Comparison of ENCODE assay signal across 15 mouse cellular contexts in the genomic region with DNA sequence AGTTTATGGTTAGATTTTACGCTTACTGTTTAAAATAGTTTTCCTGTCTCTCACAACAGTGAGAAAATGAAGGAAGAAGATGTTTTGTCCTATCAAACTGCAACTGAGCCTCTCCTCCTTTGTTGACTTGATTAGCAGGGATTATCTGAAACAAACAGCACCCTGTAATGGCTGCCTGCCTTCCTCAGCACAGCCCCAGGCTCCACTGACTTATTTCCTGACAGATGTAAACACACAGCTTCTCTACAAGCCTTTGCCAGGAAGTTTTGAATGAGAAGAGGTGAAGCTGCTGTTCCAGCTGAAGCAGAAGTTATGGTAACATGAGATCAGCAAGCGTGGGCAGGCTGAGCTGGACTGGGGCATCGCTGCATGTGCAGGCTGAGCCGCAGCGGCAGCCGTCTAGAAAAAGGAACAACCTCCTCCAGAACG. TPM values are rescaled to one million over a fixed set of nuclear protein-coding genes. Genes with fewer than 3 reads are reported as not detected.
A peak's percentile ranks its signal among the peaks of the same experiment; 100 is the strongest.
DNase-seq lines count a peak whose midpoint lies in the region; ATAC-seq and TF ChIP-seq lines count a peak whose summit lies in the region.
"Had no signal": no experiment of that assay in that cellular context is flagged by ENCODE, and none has a peak within 500 bp of the region (broad histone marks: within the 10 kb centered on the region; RNA-seq: fewer than 3 reads in every experiment).

No protein-coding gene starts in this region.

- no peak overlapping the region for H3K4me2 ChIP-seq in midbrain, embryonic 13.5 days (replicated peaks)
- H3K4me2 ChIP-seq in forebrain, embryonic 14.5 days (ENCODE audit: low read length) = no peak overlapping the region

- H3K36me3 ChIP-seq in heart, embryonic 10.5 days = no peaks in the 10 kb centered on the region
- H3K36me3 ChIP-seq in MEL (ENCODE audit: control insufficient read depth in 1 of 2, insufficient read depth in 2 of 2, low read length in 2 of 2) = peaks cover 0 to 28% of the 10 kb centered on the region in 2 experiments; a peak in 2 of 4 replicates
- H3K36me3 ChIP-seq in midbrain, embryonic 13.5 days = no peaks in the 10 kb centered on the region
- no peaks in the 10 kb centered on the region for H3K36me3 ChIP-seq in forebrain, embryonic 14.5 days (ENCODE audit: control insufficient read depth, insufficient read depth, low read length)

- TF ChIP-seq POLR2A in MEL (IDR thresholded peaks at IDR 0.05; ENCODE audit: control insufficient read depth in 1 of 2, insufficient read depth in 1 of 2, low read depth in 1 of 2, low read length in 2 of 2, poor library complexity in 1 of 2) = no peak

- TF ChIP-seq RAD21 in MEL (IDR thresholded peaks at IDR 0.05; ENCODE audit: low read depth, low read length) = no peak

- WGBS in heart, embryonic 10.5 days = 55% methylated on average over 7 of the region's 7 CpGs
- WGBS in midbrain, embryonic 13.5 days = 75% methylated on average over 7 of the region's 7 CpGs
- 62% methylated on average over 7 of the region's 7 CpGs for WGBS in forebrain, embryonic 14.5 days

- no peaks in the 10 kb centered on the region for H3K4me1 ChIP-seq in heart, embryonic 10.5 days
- peaks cover 0 to 22% of the 10 kb centered on the region in 2 experiments; a peak in 2 of 4 replicates for H3K4me1 ChIP-seq in MEL (ENCODE audit: control insufficient read depth in 1 of 2, insufficient read depth in 2 of 2, low read length in 2 of 2)
- peaks cover 9% of the 10 kb centered on the region for H3K4me1 ChIP-seq in midbrain, embryonic 13.5 days (replicated peaks)
- H3K4me1 ChIP-seq in forebrain, embryonic 14.5 days (ENCODE audit: control insufficient read depth, insufficient read depth, low read length) = no peaks in the 10 kb centered on the region

- peak overlapping the region; percentile 2; the same call in 1 of the 2 replicates for H3K9ac ChIP-seq in MEL (ENCODE audit: control insufficient read depth, low read depth, low read length, poor library complexity, severe bottlenecking)
- H3K9ac ChIP-seq in midbrain, embryonic 13.5 days (replicated peaks) = no peak overlapping the region
- H3K9ac ChIP-seq in forebrain, embryonic 14.5 days (ENCODE audit: low read length) = no peak overlapping the region

- H3K27me3 ChIP-seq in heart, embryonic 10.5 days (ENCODE audit: insufficient read depth, poor library complexity, severe bottlenecking) = no peaks in the 10 kb centered on the region
- H3K27me3 ChIP-seq in MEL (ENCODE audit: control insufficient read depth in 1 of 2, insufficient read depth in 2 of 2, low read length in 2 of 2) = no peaks in the 10 kb centered on the region
- H3K27me3 ChIP-seq in midbrain, embryonic 13.5 days = no peaks in the 10 kb centered on the region
- H3K27me3 ChIP-seq in forebrain, embryonic 14.5 days (replicated peaks; ENCODE audit: control insufficient read depth, insufficient read depth, low read length) = no peaks in the 10 kb centered on the region
- H3K27me3 ChIP-seq: Patski had no signal

- no peaks in the 10 kb centered on the region for H3K79me2 ChIP-seq in MEL (ENCODE audit: control insufficient read depth, insufficient read depth, low read length, poor library complexity)

- DNase-seq in heart, adult 11 months = peak; percentile 89
- DNase-seq in heart, embryonic 10.5 days (ENCODE audit: low spot score) = no peak
- DNase-seq in MEL (ENCODE audit: low read depth, low spot score) = peak; percentile 86
- DNase-seq in lung, postnatal 10 days = peak; percentile 39
- no peak for DNase-seq in forebrain, embryonic 14.5 days (ENCODE audit: low spot score)
- no peak for DNase-seq in adrenal gland, postnatal 10 days
- DNase-seq: adrenal gland, postnatal 36 days; cerebellum, adult 9-11 months; heart, postnatal 36 days; kidney, postnatal 4 days; midbrain, embryonic 14.5 days; spleen, adult 18-20 months had no signal

- ATAC-seq in erythroid progenitor cell, adult 5-6 weeks (replicated peaks; ENCODE audit: low FRiP score, poor library complexity, severe bottlenecking) = 0 out of 2 replicates have a peak, but pooled peaks have one; percentile 52
- ATAC-seq in midbrain, embryonic 13.5 days = no peak
- no peak for ATAC-seq in forebrain, embryonic 14.5 days
- ATAC-seq: Patski had no signal

- peak; percentile 56 to 68; a peak in 2 of 4 replicates for TF ChIP-seq EP300 in MEL (IDR thresholded peaks at IDR 0.05; ENCODE audit: low read depth in 1 of 2, low read length in 2 of 2)

- no peak overlapping the region for H3K4me3 ChIP-seq in heart, embryonic 10.5 days
- peak overlapping the region in 1 of 2 experiments; percentile 5; a peak in 1 of 4 replicates for H3K4me3 ChIP-seq in MEL (ENCODE audit: control insufficient read depth in 1 of 2, insufficient read depth in 1 of 2, low read depth in 2 of 2, low read length in 2 of 2)
- H3K4me3 ChIP-seq in midbrain, embryonic 13.5 days (replicated peaks) = no peak overlapping the region
- no peak overlapping the region for H3K4me3 ChIP-seq in forebrain, embryonic 14.5 days (ENCODE audit: low read depth, low read length)

- no peak overlapping the region for H3K27ac ChIP-seq in heart, embryonic 10.5 days
- peak overlapping the region; percentile 44 for H3K27ac ChIP-seq in MEL (ENCODE audit: control insufficient read depth, low read depth, low read length)
- no peak overlapping the region for H3K27ac ChIP-seq in midbrain, embryonic 13.5 days
- H3K27ac ChIP-seq in forebrain, embryonic 14.5 days (ENCODE audit: low read depth, low read length) = no peak overlapping the region

- no peaks in the 10 kb centered on the region for H3K9me3 ChIP-seq in heart, embryonic 10.5 days
- H3K9me3 ChIP-seq in MEL (replicated peaks; ENCODE audit: insufficient read depth, low read length) = no peaks in the 10 kb centered on the region
- H3K9me3 ChIP-seq in midbrain, embryonic 13.5 days = no peaks in the 10 kb centered on the region
- H3K9me3 ChIP-seq in forebrain, embryonic 14.5 days (replicated peaks; ENCODE audit: control insufficient read depth, low read length) = no peaks in the 10 kb centered on the region

- no peak for TF ChIP-seq CTCF in MEL (IDR thresholded peaks at IDR 0.05 in 2 of 3, conservative IDR thresholded peaks at IDR 0.05 in 1 of 3; ENCODE audit: control insufficient read depth in 1 of 3, insufficient read depth in 1 of 3, low read depth in 2 of 3, low read length in 3 of 3, poor library complexity in 1 of 3, severe bottlenecking in 1 of 3)

TF ChIP-seq in MEL, 35 proteins besides CTCF, POLR2A, EP300 and RAD21 (continues in another document):
- TF ChIP-seq E2F4 (IDR thresholded peaks at IDR 0.05; ENCODE audit: borderline replicate concordance, low read depth, low read length) (no peak), TAL1 (IDR thresholded peaks at IDR 0.05; ENCODE audit: low read length) (peak; percentile 35), ZMIZ1 (IDR thresholded peaks at IDR 0.05; ENCODE audit: low read depth, low read length) (no peak), ETS1 (IDR thresholded peaks at IDR 0.05; ENCODE audit: low read depth, low read length) (peak; percentile 70), CHD1 (IDR thresholded peaks at IDR 0.05; ENCODE audit: low read depth, low read length) (no peak), MYB (IDR thresholded peaks at IDR 0.05; ENCODE audit: low read depth, low read length) (no peak), NRF1 (IDR thresholded peaks at IDR 0.05; ENCODE audit: insufficient read depth, low read depth, low read length, poor library complexity, severe bottlenecking) (no peak), UBTF (IDR thresholded peaks at IDR 0.05; ENCODE audit: borderline replicate concordance, insufficient read depth, low read depth, low read length) (no peak), POLR2AphosphoS2 (IDR thresholded peaks at IDR 0.05; ENCODE audit: low read length) (no peak), POLR2AphosphoS5 (IDR thresholded peaks at IDR 0.05; ENCODE audit: borderline replicate concordance, low read depth, low read length) (no peak), TBP (IDR thresholded peaks at IDR 0.05; ENCODE audit: low read depth, low read length) (peak; percentile 77), MAFK (IDR thresholded peaks at IDR 0.05; ENCODE audit: borderline replicate concordance, low read depth, low read length) (no peak), MYC (IDR thresholded peaks at IDR 0.05; ENCODE audit: low read depth, low read length) (peak; percentile 61; the same call in 1 of the 2 replicates), HCFC1 (IDR thresholded peaks at IDR 0.05; ENCODE audit: low read depth, low read length) (no peak), MXI1 (IDR thresholded peaks at IDR 0.05; ENCODE audit: low read depth, low read length) (peak; percentile 60), TCF12 (IDR thresholded peaks at IDR 0.05; ENCODE audit: low read depth, low read length) (peak; percentile 48), MAZ (IDR thresholded peaks at IDR 0.05; ENCODE audit: low read depth, low read length) (no peak), NELFE (IDR thresholded peaks at IDR 0.05; ENCODE audit: low read depth, low read length) (no peak), GABPA (IDR thresholded peaks at IDR 0.05; ENCODE audit: low read depth, low read length) (no peak)

RNA-seq across cellular contexts. Expression of a gene that starts 8.6 kb away (rescaled TPM):
- polyA plus RNA-seq in heart, embryonic 10.5 days (2016; fragmentation: Nextera tagmentation; extraction: Ambion mirVana) = 0.34 TPM in 1 of 2 replicates, not detected in the other
- total RNA-seq in MEL (2012; rRNA removed) = not detected in 2 replicates
- not detected for polyA plus RNA-seq in MEL (2012; ENCODE audit: insufficient read depth in 1 of 2, insufficient read length in 2 of 2, low read depth in 1 of 2, low replicate concordance in 2 of 2, missing spikeins in 1 of 2)
- not detected in 2 replicates for total RNA-seq in erythroid progenitor cell, adult 5-6 weeks (2015; ENCODE audit: low replicate concordance)
- total RNA-seq in erythroid progenitor cell, adult 5-6 weeks (2017; ENCODE audit: low replicate concordance) = not detected in 2 replicates
- 2.7 and 3.1 TPM in 2 replicates for polyA plus RNA-seq in midbrain, embryonic 13.5 days (2015; fragmentation: Nextera tagmentation; extraction: Ambion mirVana)
- 4.2 and 4.3 TPM in 2 replicates for polyA plus RNA-seq in forebrain, embryonic 14.5 days (2014; fragmentation: Nextera tagmentation; extraction: Ambion mirVana)
- total RNA-seq in adrenal gland, postnatal 10 days (2021) = under 1 TPM in 1 of 2 experiments, not detected in 1; 0.79 TPM
- total RNA-seq: heart, postnatal 36 days had no signal
- polyA plus RNA-seq: Patski had no signal

RNA-seq across cellular contexts. Expression of a gene that starts 26.2 kb away (rescaled TPM):
- polyA plus RNA-seq in heart, embryonic 10.5 days (2016; fragmentation: Nextera tagmentation; extraction: Ambion mirVana) = 42.0 and 50.4 TPM in 2 replicates
- total RNA-seq in MEL (2012; rRNA removed) = 25.3 and 25.9 TPM in 2 replicates
- polyA plus RNA-seq in MEL (2012; ENCODE audit: insufficient read depth in 1 of 2, insufficient read length in 2 of 2, low read depth in 1 of 2, low replicate concordance in 2 of 2, missing spikeins in 1 of 2) = 10 to 100 TPM; 22.1 to 44.6 TPM
- 7.9 and 17.2 TPM in 2 replicates for total RNA-seq in erythroid progenitor cell, adult 5-6 weeks (2015; ENCODE audit: low replicate concordance)
- total RNA-seq in erythroid progenitor cell, adult 5-6 weeks (2017; ENCODE audit: low replicate concordance) = 2.4 and 10.8 TPM in 2 replicates
- 46.7 and 48.1 TPM in 2 replicates for polyA plus RNA-seq in midbrain, embryonic 13.5 days (2015; fragmentation: Nextera tagmentation; extraction: Ambion mirVana)
- polyA plus RNA-seq in forebrain, embryonic 14.5 days (2014; fragmentation: Nextera tagmentation; extraction: Ambion mirVana) = 48.2 and 50.1 TPM in 2 replicates
- total RNA-seq in adrenal gland, postnatal 10 days (2021) = 10 to 100 TPM; 18.3 to 18.8 TPM

Comparison
In these comparisons a context has a peak if more than half of its experiments do, and no peak if none do; other contexts are left out.
1. DNase-seq: peak in heart, adult 11 months (single experiment), MEL (single experiment) and lung, postnatal 10 days (single experiment); none in heart, embryonic 10.5 days (single experiment), forebrain, embryonic 14.5 days (single experiment) and adrenal gland, postnatal 10 days (single experiment).